Mouse (Mus musculus) adrenal gland, postnatal 14 days (tissue): ENCODE data around the gene H2-M10.2. TPM values are rescaled to one million over a fixed set of nuclear protein-coding genes. Genes with fewer than 3 reads are reported as not detected.

Experiments
- DNase-seq: peaks from one replicate; pipeline ENCODE4 v3.0.0; 2021; ENCODE audit warnings: mixed read lengths
- long read RNA-seq, 2 experiments: library from polyadenylated mRNA; stranded (forward); transcript quantifications; one replicate each; pipeline ENCODE4 v2.0.0; 2021
- total RNA-seq: library from RNA; stranded (reverse); gene quantifications from 2 replicates; pipeline ENCODE4 v1.2.3, GENCODE M21; 2021

Gene H2-M10.2
- not detected in 2 replicates for total RNA-seq
- long read RNA-seq, experiment 1, result 0 reads
- long read RNA-seq, experiment 2, result 0 reads

DNA sequence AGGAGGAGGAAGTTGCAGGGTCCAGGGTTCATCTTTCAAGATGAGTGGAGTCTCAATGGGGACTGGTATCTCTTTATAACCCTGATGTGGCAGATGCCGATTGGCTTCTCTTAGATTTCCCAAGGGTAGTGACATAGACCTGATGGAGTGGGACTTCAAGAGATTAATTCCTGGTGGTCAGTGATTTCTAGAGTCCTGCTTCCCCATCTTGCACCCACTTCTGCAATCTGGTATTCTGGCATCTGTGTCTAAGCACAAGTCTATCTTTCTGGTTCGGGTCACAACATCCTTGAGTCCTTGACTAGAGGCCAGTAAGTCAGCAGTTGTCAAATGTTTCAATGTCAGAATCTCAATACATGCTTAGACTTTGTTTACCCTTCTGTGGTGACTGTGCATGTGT, at the start of gene H2-M10.2:
Gene H2-M10.2, minus strand, starts transcription at position 101 of the 400 bp plus-strand sequence.
- no peak for DNase-seq

- DNase-seq, result no peak
These were observed 39.8 kb upstream of the H2-M10.2 start, which contains the start of gene H2-M10.1 for GRCm38 (mm10) chr17:36326055-36326454. Gene H2-M10.1, minus strand, starts transcription at chr17:36326155.

DNA sequence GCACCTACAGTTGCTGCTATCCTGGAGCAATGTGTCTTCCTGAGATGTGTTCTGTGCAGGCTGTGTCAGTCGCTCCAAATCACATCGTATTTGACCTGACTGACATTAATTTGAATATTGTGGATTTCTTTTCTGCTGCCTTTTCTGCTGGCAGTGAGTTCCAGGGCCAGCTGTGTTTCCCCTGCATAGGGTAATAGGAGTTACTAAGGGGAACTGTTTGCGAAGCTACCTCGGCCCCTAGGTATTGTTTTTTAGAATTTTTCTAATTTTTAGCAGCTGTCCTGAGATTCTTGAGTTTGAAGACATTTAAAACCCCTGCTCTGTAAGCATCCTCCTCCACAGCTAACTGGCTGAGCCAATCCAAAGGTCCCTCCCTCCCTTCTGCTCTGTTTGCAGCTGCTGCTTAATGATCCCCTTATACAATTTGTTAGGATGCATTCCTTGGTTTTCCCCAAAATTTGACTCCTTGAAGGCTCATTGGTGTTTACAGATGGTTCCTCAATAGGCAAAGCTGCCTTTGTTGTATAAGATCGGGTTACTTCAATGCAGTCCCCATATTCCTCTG, 29.5 kb upstream of the H2-M10.2 start:
- no peak for DNase-seq

GRCm38 (mm10) chr17:36315041-36315688, 28.9 kb upstream of the H2-M10.2 start:
- peak; percentile 51 for DNase-seq

DNA sequence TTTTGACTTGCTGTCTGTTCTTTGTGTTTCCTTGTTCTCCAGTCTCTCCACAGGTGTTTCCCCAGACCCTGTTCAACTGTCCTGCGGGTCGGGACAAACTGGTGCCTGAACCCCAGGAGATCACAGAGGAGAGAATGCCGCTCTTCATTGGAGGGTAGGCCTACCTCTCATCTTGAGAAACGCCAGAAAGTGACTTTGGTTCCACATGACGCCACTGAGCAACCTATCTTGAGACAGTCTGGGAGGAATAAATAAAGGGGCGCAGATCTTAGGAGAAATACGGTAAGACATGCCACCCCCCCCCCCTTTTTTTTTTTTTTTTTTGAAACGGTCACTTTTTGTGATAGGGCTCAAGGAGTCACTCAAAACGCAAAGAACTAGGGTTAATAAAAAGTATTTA, 28.2 kb upstream of the H2-M10.2 start:
- no peak for DNase-seq

GRCm38 (mm10) chr17:36309293-36309692, 23.0 kb upstream of the H2-M10.2 start:
- no peak for DNase-seq

- DNase-seq, result peak; percentile 80
These were observed 22.6 kb upstream of the H2-M10.2 start for GRCm38 (mm10) chr17:36308855-36309254.

GRCm38 (mm10) chr17:36281521-36282245, 4.6 kb downstream of the H2-M10.2 start:
- DNase-seq, result no peak

DNA sequence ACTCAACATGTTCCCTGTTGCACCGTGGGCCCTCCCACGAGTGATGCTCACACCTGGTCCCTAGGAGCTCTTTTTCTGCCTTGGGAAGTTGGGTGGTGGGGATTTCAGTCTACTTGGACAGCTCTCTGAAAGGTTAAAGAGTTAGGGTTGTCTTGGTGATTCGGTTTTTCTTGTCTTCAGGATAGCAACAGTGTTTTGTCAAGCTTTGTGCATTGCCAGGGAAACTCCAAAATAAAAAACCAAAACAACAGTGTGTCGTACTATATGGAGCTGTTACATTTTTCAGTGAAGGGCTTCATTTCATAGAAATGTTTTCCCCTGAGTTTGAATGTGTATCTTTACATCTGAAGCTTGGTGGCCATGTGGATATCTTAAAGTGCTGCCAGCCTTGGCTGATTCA, 11.5 kb downstream of the H2-M10.2 start:
- DNase-seq, result no peak

- DNase-seq, result no peak
These were observed 12.5 kb downstream of the H2-M10.2 start for GRCm38 (mm10) chr17:36273796-36274195.

- DNase-seq, result no peak
These were observed 13.5 kb downstream of the H2-M10.2 start for GRCm38 (mm10) chr17:36272643-36273366.

GRCm38 (mm10) chr17:36271586-36272256, 14.6 kb downstream of the H2-M10.2 start, which contains the start of gene Trim39:
Gene Trim39, minus strand, starts transcription at chr17:36272247.
- peak; percentile 84 for DNase-seq

DNA sequence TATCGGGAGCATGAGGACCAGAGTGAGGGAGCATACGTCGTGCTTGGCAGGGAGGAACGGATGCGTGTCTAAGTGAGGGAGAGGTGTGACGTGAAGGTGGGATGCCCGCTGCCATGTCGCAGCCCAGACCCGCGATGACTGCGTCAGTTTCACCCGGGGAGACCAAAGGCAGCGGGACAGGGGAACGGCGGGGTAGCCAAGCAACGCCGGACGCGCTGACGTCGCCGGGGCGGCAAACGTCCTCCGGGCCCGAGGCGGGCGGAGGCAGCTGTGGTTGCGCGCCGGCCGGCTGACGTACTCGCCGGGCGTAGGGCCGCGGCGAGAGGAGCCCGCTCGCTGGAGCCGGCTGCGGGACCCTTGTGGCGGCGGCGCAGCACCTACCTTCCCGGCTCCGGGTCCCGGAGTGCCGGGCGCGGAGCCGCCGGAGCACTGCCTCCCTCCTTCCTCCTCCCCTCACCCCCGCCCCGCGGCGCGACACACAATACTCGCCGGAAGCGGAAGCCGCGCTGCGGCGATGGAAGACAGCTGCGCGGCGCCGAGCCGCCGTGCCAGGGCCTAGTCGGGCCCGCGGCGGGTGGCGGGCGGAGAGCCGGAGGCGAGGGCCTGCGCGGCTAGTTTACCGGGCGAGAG, 15.2 kb downstream of the H2-M10.2 start:
- DNase-seq, result peak; percentile 94

DNA sequence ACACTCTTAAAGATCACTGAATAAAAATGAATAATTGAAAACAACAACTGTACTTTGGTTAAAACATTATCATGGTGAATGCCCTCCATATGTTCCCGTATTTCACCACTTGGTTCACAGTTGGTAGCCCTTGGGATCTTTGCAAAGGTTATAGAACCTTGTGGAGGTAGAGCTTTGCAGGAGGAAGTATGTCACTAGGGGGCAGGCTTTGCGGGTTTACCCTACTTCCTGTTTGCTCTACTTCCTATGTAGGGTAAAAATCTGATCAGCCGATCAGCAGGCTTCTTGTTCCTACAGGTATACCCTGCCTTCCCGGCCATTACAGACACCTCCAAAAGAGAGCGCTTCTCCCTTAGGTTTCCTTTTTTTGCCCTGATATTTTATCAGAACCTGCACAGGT, 20.5 kb downstream of the H2-M10.2 start:
- DNase-seq, result peak; percentile 33

- no peak for DNase-seq
These were observed 21.9 kb downstream of the H2-M10.2 start for GRCm38 (mm10) chr17:36264273-36264925.

DNA sequence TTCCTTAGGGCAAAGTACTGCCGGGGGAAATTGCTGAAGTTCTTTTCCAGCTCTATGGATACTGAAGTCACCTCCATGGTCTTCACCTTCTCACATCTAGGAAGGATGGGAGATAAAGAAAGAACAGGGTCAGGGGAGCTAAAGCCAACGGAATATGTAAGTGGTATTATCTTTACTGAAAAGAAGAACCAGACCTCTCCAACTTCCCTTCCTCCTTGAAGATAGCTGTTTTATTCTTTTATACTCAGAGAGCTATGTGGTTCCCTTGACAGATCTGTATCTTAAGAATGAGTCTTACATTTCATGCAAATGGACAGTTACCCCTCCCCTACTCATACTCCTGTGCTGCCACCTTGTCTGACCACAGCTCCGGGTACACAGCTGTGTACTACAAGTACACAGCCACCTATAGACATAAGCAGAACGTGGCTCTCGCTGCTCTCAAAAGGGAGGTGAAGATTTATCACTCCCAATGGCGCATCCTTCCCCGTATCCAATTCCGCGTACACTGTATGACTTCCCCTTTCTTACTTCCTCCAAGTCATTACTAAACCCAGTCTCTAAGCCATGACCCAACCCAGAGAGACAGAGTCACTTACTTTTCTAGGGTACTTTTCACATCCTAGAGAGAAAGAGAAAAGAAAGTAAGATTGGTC, 24.7 kb downstream of the H2-M10.2 start:
- no peak for DNase-seq

DNA sequence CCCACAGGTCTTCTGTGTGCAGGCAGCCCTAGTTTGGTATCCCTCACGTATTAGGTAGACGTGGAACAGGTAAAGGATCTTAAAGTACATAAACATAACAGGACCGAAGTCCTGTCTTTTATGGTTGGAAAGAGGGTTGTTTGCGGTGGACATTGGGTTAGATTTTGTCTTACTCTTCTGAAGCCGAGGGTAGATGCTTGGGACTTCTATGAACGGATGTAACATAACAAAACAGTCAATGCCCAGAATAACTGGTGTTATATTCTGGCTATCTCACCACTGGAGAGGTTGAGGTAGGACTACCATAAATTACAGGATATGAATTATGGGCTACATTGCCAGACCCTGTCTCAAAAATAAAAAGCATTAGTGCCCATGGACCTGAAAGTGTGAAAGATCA, 28.3 kb downstream of the H2-M10.2 start, which contains the start of gene Rpp21:
Gene Rpp21, minus strand, starts transcription at position 101 of the 400 bp plus-strand sequence.
- no peak for DNase-seq

DNA sequence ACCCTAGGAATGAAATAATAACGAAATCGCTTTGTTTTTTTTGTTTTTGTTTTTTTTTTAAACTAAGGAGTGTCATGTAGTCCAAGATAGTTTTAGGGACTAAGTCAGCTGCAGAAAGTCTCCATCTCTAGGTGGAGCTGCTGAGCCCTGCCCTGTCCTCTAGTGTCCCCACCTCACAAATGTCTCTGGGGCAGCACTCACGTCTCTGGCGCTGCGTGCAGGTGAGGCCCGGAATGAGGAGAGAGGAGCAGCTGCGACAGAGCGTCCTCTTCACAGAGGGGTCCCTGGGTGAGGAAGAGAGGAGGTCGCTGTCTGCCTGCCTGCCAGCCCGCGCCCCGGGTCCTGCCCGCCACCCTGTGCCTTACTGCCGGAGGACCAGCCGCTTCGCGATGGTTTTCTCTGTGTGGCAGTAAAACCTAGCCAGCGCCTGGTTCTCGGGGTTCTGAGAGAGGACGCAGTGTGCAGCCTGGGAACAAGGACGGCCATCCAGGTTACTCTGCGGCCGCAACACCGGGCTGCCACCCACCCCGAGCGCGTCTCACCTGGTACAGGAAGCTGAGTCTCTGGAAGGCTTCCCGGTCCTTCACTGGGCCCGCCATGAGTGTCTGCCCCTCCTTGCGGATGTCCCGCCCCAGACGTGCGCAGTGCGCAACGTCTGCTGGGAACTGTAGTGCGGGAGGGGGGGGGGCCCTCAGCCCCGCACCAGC, 28.9 kb downstream of the H2-M10.2 start:
- peak; percentile 87 for DNase-seq

DNA sequence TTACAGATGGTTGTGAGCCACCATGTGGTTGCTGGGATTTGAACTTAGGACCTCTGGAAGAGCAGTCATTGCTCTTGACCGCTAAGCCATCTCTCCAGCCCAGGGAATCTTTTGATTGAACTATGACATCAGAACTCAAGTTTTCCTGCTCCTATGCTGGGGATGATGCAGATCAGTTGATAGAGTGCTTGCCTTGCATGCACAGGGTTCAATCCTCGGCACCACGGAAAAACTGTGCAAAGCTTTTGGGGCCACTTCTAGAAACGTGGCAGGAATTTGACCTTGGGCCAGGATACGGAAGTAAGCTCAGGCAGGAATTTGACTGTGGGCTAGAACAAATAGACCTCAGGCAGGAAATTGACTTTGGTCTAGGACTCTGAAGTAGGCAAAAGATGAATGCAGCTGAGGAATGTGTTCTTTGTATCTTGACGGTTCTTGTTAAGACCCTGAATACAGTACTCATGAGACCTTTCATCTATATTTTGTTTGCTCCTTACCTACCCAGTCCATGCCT, 33.1 kb downstream of the H2-M10.2 start:
- DNase-seq, result no peak
